Mouse (Mus musculus) thymus, adult 2 months (tissue): ENCODE results near the gene Izumo4. TPM values are rescaled to one million over a fixed set of nuclear protein-coding genes. Genes with fewer than 3 reads are reported as not detected.

Experiments
- DNase-seq: peaks from one replicate; pipeline ENCODE4 v3.0.0; 2021
- H3K27ac ChIP-seq: fragments of 200-500 bp; 2 replicates; pipeline ENCODE4 v1.5.1; 2012; ENCODE audit warnings: low read length, control low read depth; ENCODE audit not compliant: control insufficient read depth, insufficient read depth
- H3K27me3 ChIP-seq: fragments of 200-500 bp; 2 replicates; pipeline ENCODE4 v1.6.1; 2012; ENCODE audit warnings: mild to moderate bottlenecking, low read length, moderate library complexity, mixed read lengths; ENCODE audit not compliant: control insufficient read depth, insufficient read depth
- H3K36me3 ChIP-seq: fragments of 200-500 bp; 2 replicates; pipeline ENCODE4 v1.6.1; 2012; ENCODE audit warnings: mild to moderate bottlenecking, low read length, moderate library complexity; ENCODE audit not compliant: control insufficient read depth, insufficient read depth
- H3K4me1 ChIP-seq: fragments of 200-500 bp; replicated peaks from 2 replicates; pipeline ENCODE4 v1.6.1; 2012; ENCODE audit warnings: low read length; ENCODE audit not compliant: control insufficient read depth, insufficient read depth
- H3K4me3 ChIP-seq: fragments of 200-500 bp; 2 replicates; pipeline ENCODE4 v1.5.1; 2012; ENCODE audit warnings: mild to moderate bottlenecking, low read length, control low read depth, moderate library complexity; ENCODE audit not compliant: control insufficient read depth, insufficient read depth
- CTCF ChIP-seq: fragments of 200-500 bp; IDR thresholded peaks from 2 replicates; pipeline ENCODE4 v1.5.1; 2012; ENCODE audit warnings: mild to moderate bottlenecking, control low read depth, low read length, moderate library complexity, borderline replicate concordance; ENCODE audit not compliant: control insufficient read depth, poor library complexity, insufficient read depth; ENCODE audit errors: extremely low read depth
- POLR2A ChIP-seq: fragments of 200-500 bp; IDR thresholded peaks from 2 replicates; pipeline ENCODE4 v1.6.1; 2012; ENCODE audit warnings: mild to moderate bottlenecking, low read length, control low read depth, moderate library complexity; ENCODE audit not compliant: control insufficient read depth, poor library complexity, insufficient read depth; ENCODE audit errors: extremely low read depth
- WGBS: fragments of 180-500 bp; shearing (Covaris S2); methylation state at CpG from one replicate; pipeline ENCODE4 v1.1.7; 2018; 5-methylcytosine and 5-hydroxymethylcytosine counted together
- polyA plus RNA-seq: library from polyadenylated mRNA; depleted of rRNA; stranded (reverse); fragments of >200 nt; gene quantifications from 2 replicates; pipeline ENCODE4 v1.2.3, GENCODE M21; 2012

The Izumo4 gene
- polyA plus RNA-seq, 1 experiment: 66.9 TPM

DNA sequence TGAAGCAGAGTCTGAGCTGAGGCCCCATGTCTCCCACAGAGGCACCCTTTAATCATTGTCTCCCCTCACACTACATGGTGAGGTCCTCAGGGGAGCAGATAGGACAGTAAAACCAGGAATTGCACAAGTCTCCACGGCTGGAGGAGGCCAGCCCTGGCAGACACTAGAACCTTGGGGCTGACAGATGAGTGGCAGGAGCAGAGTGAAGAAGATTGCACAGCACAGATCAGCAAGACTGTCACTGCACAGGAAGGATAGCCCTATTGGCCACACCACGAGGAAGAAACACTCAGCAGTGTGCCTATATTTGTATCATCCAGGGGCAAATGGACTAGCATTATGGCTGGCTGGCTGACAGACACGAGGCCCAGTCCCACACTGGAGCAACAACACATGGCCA, 8.8 kb downstream of the Izumo4 start:
- TF ChIP-seq CTCF: no peak
- TF ChIP-seq POLR2A: no peak
- H3K27ac ChIP-seq: no peak overlapping the region
- H3K4me3 ChIP-seq: no peak overlapping the region
- DNase-seq: no peak
- peaks cover 76% of the 10 kb centered on the region for H3K36me3 ChIP-seq
- 63% methylated on average over 3 of the region's 3 CpGs for WGBS
- H3K4me1 ChIP-seq: no peaks in the 10 kb centered on the region
- H3K27me3 ChIP-seq: no peaks in the 10 kb centered on the region

DNA sequence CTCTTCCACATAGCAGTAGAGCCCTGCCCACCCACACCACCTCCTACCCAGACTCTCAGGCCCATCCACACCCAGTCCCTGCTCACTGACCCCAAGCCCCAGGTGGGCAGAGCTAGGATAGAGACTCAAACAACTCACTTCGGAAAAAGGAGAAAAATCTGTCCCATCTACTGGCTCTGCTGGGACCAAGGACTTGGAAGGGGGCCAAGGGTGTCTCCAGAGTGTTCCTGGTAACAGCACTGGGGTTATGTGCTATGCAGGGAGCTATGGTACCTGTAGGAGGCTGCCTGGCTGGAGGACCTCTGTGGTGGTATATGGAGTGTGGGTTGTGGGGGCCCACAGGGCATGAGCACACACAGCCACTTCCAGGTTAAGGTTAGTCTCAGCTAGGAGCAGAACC, 15.3 kb downstream of the Izumo4 start:
- no peak for DNase-seq
- no peak overlapping the region for H3K4me3 ChIP-seq
- no peaks in the 10 kb centered on the region for H3K4me1 ChIP-seq
- H3K36me3 ChIP-seq: peaks cover 93% of the 10 kb centered on the region
- WGBS: 85% methylated on average over 1 of the region's 1 CpGs
- no peak overlapping the region for H3K27ac ChIP-seq
- TF ChIP-seq POLR2A: no peak
- TF ChIP-seq CTCF: no peak
- no peaks in the 10 kb centered on the region for H3K27me3 ChIP-seq

DNA sequence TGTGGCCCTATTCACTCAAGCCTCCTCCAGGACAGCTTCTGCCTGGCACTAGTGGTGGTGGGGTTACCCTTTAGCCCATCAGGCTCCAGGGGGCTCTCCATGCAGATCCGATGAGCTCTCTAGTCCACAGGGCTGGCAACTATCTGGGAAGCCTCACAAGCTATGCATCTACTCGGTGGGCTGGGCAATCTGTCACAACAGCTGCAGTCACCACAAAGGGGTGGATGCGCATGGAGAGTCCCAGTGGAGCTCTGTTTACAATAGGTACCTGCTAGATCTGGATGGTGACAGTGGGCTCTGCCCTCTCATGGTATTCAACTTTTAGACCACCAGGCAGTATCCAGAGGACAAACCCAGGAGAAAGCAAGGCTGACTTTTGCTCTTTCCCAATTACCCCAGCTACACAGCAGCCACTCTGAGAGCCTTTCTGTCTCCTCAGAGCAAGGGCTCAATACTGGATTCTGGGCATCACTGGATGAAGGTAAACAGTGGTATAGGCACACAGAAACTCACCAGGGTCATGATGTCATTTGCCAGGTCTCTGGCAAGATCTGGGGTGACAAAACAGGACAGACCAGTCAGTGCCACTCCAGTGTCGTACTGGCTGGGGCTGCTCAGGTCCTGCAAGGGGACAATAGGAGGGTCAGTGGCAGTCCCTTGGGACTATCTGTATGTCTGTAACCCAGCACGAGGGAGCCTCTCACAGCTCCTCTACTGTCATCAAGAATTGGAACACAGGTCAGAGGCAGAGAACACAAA, 25.6 kb downstream of the Izumo4 start:
- Histone ChIP-seq H3K4me3 (no peak overlapping the region), H3K27ac (no peak overlapping the region), H3K4me1 (no peaks in the 10 kb centered on the region), H3K27me3 (no peaks in the 10 kb centered on the region), H3K36me3 (peaks cover 85% of the 10 kb centered on the region)
- TF ChIP-seq CTCF (no peak), POLR2A (no peak)
- 96% methylated on average over 5 of the region's 5 CpGs for WGBS
- DNase-seq: no peak

DNA sequence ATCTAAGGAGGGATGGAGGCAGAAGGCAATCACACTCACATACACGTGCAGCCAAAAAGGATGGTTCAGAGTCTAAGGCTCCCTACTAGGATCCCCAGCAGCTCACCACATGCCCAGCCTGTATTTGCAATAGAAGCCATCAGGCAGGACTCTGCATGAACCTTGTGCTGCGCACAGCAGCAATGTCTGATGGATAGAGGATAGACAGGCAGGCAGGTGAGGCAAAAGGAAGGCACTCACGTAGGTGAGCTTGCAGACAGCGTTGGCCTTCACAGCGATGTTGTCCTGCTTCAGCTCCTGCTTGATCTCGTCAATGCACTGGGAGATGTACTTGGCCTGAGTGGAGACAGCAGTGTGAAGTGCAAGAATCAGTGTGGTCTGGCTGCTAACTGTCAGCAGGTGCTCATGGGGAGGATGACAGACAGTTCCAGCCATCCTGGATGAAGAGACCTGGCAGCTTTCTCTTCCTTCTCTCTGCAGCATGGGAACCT, 30.7 kb downstream of the Izumo4 start:
- H3K4me1 ChIP-seq: peaks cover 9% of the 10 kb centered on the region
- WGBS: 98% methylated on average over 6 of the region's 6 CpGs
- DNase-seq: no peak
- H3K27ac ChIP-seq: no peak overlapping the region
- no peak overlapping the region for H3K4me3 ChIP-seq
- no peaks in the 10 kb centered on the region for H3K27me3 ChIP-seq
- H3K36me3 ChIP-seq: peaks cover 48% of the 10 kb centered on the region
- no peak for TF ChIP-seq CTCF

DNA sequence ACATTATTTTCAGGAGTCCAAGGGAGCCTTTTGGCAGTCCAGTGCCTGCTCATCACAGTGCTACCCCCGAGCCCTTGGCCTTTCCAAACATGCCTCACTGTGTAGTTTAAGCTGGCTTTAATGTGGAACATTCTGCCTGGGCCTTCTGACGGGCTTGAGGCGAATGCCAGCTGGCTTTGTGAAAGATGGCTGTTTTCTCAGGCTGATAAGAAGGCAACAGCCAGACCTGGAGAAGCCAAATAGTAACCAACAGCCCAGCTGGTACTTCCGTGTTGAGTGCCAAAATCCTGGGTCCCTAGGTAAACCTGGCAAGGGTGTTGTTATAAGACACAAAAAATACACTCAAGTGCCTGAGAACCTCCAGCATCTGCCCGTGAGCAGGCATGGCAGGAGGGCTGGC, 34.7 kb downstream of the Izumo4 start:
- peaks cover 12% of the 10 kb centered on the region; the same call in 1 of the 2 replicates for H3K36me3 ChIP-seq
- no peaks in the 10 kb centered on the region for H3K27me3 ChIP-seq
- H3K4me1 ChIP-seq: peaks cover 24% of the 10 kb centered on the region
- no peak overlapping the region for H3K27ac ChIP-seq
- WGBS: 53% methylated on average over 5 of the region's 5 CpGs
- DNase-seq: no peak
- H3K4me3 ChIP-seq: no peak overlapping the region
- TF ChIP-seq CTCF: no peak
- TF ChIP-seq POLR2A: no peak

DNA sequence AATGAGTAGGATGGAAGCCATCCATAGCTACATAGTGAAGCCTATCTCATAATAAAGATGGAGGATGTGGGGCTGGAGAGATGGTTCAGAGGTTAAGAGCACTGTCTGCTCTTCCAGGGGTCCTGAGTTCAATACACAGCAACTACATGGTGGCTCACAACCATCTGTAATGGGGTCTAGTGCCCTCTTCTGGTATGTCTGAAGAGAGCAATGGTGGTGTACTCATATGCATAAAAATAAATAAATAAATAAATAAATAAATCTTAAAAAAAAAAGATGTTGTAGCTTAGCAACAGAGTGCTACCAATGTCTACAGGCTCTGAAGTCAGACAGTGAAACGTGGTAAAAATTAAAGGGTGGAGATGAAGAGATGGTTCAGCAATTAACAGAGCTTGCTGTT, 36.7 kb downstream of the Izumo4 start:
- Histone ChIP-seq H3K27ac (no peak overlapping the region), H3K36me3 (no peaks in the 10 kb centered on the region), H3K4me1 (peaks cover 30% of the 10 kb centered on the region), H3K27me3 (no peaks in the 10 kb centered on the region), H3K4me3 (no peak overlapping the region)
- 76% methylated on average over 1 of the region's 1 CpGs for WGBS
- no peak for TF ChIP-seq CTCF
- no peak for TF ChIP-seq POLR2A
- no peak for DNase-seq
